In the genomic region with DNA sequence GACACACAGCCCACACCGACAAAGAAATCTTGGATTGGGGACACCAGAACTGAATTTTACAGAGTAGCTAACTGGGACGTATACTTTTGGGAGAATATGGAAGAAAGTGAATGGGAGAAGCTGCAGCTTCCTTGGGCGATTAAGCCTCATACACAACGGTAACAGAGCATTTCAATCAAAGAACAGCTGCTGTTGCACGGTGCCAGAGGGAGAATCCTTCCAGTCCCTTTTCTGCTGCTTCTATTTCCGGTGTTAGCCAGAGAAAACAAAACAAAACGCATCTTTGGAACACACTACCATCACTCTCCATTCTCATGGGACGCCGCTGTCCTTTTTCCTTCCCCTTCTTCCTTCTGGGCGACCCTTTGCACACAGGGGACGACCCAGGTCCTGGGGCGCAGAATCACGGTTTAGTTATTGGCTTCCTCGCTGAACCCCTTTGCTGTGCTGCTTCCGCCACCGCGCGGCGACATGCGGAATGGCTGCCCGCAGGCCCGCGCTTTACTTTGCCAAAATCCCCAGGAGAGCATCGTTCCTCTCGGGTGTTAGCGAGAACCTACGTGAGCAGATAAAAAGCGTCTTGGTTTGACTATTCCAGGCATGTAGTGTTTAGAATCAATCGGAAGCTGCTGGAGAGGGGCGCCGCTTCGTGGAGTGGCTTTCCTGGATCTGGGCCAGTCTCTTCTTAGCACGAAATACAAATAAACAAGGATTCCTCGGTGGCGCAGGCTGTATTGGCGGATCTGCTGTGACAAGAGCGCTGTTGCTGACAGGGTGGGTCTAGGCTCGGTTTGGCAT, we compare ENCODE assay signal across 8 mouse cellular contexts.
DNase-seq lines count a peak whose midpoint lies in the region; ATAC-seq and TF ChIP-seq lines count a peak whose summit lies in the region.

No protein-coding gene starts in this region.

- peak; percentile 91 for ATAC-seq in embryonic facial prominence, embryonic 14.5 days (ENCODE audit: low read depth)
- ATAC-seq in limb, embryonic 12.5 days (ENCODE audit: insufficient number of reproducible peaks, insufficient read depth, low FRiP score, low TSS enrichment, low read depth): peak; percentile 77
- ATAC-seq in midbrain, embryonic 14.5 days (ENCODE audit: low FRiP score, low TSS enrichment): peak; percentile 91

- no peaks in the 10 kb centered on the region for H3K9me3 ChIP-seq in embryonic facial prominence, embryonic 14.5 days (ENCODE audit: control insufficient read depth, low read length)
- no peaks in the 10 kb centered on the region for H3K9me3 ChIP-seq in limb, embryonic 12.5 days
- no peaks in the 10 kb centered on the region for H3K9me3 ChIP-seq in midbrain, embryonic 14.5 days (ENCODE audit: control insufficient read depth, low read length)

- no peak for TF ChIP-seq POLR2A in bone marrow, adult 2 months (IDR thresholded peaks at IDR 0.05; ENCODE audit: borderline replicate concordance, control insufficient read depth, low read depth, low read length)

- H3K4me1 ChIP-seq in bone marrow, adult 2 months (ENCODE audit: control insufficient read depth, insufficient read depth, low read length): no peaks in the 10 kb centered on the region
- H3K4me1 ChIP-seq in embryonic facial prominence, embryonic 14.5 days (ENCODE audit: control insufficient read depth, insufficient read depth, low read length): peaks cover 4% of the 10 kb centered on the region; the same call in 1 of the 2 replicates
- H3K4me1 ChIP-seq in limb, embryonic 12.5 days (replicated peaks): peaks cover 7% of the 10 kb centered on the region
- peaks cover 12% of the 10 kb centered on the region; the same call in 1 of the 2 replicates for H3K4me1 ChIP-seq in midbrain, embryonic 14.5 days (ENCODE audit: control insufficient read depth, insufficient read depth, low read length)

- H3K9ac ChIP-seq in embryonic facial prominence, embryonic 14.5 days (ENCODE audit: low read depth, low read length): peak overlapping the region; percentile 63
- H3K9ac ChIP-seq in limb, embryonic 12.5 days (replicated peaks): peak overlapping the region; percentile 62
- peak overlapping the region; percentile 60 for H3K9ac ChIP-seq in midbrain, embryonic 14.5 days (replicated peaks; ENCODE audit: low read length)

- peak overlapping the region; percentile 58 for H3K4me2 ChIP-seq in embryonic facial prominence, embryonic 14.5 days (ENCODE audit: low read depth, low read length)
- H3K4me2 ChIP-seq in limb, embryonic 12.5 days: peak overlapping the region; percentile 69
- H3K4me2 ChIP-seq in midbrain, embryonic 14.5 days (ENCODE audit: low read length): peak overlapping the region; percentile 61

- H3K4me3 ChIP-seq in bone marrow, adult 2 months (replicated peaks; ENCODE audit: control insufficient read depth, low read depth, low read length): peak overlapping the region; percentile 17
- peak overlapping the region; percentile 44 for H3K4me3 ChIP-seq in embryonic facial prominence, embryonic 14.5 days (ENCODE audit: low read depth, low read length)
- peak overlapping the region; percentile 43 for H3K4me3 ChIP-seq in limb, embryonic 12.5 days (replicated peaks)
- H3K4me3 ChIP-seq in midbrain, embryonic 14.5 days (replicated peaks; ENCODE audit: low read depth, low read length): peak overlapping the region; percentile 40

- WGBS in bone marrow, adult 2 months: 7% methylated on average over 38 of the region's 38 CpGs
- 3% methylated on average over 38 of the region's 38 CpGs for WGBS in embryonic facial prominence, embryonic 14.5 days
- 5% methylated on average over 38 of the region's 38 CpGs for WGBS in limb, embryonic 12.5 days
- WGBS in midbrain, embryonic 14.5 days: 3% methylated on average over 38 of the region's 38 CpGs

- no peaks in the 10 kb centered on the region for H3K36me3 ChIP-seq in embryonic facial prominence, embryonic 14.5 days (ENCODE audit: control insufficient read depth, insufficient read depth, low read length)
- H3K36me3 ChIP-seq in limb, embryonic 12.5 days: no peaks in the 10 kb centered on the region
- H3K36me3 ChIP-seq in midbrain, embryonic 14.5 days (ENCODE audit: control insufficient read depth, insufficient read depth, low read length): no peaks in the 10 kb centered on the region

- H3K27ac ChIP-seq in bone marrow, adult 2 months (ENCODE audit: control insufficient read depth, insufficient read depth, low read depth, low read length, poor library complexity): peak overlapping the region; percentile 6
- H3K27ac ChIP-seq in embryonic facial prominence, embryonic 14.5 days (replicated peaks; ENCODE audit: low read depth, low read length): peak overlapping the region; percentile 77
- H3K27ac ChIP-seq in limb, embryonic 12.5 days: no peak overlapping the region
- peak overlapping the region; percentile 84 for H3K27ac ChIP-seq in midbrain, embryonic 14.5 days (replicated peaks; ENCODE audit: low read depth, low read length)

- H3K27me3 ChIP-seq in embryonic facial prominence, embryonic 14.5 days (replicated peaks; ENCODE audit: control insufficient read depth, insufficient read depth, low read length): no peaks in the 10 kb centered on the region
- H3K27me3 ChIP-seq in limb, embryonic 12.5 days: no peaks in the 10 kb centered on the region
- no peaks in the 10 kb centered on the region for H3K27me3 ChIP-seq in midbrain, embryonic 14.5 days (ENCODE audit: control insufficient read depth, insufficient read depth, low read length)

- DNase-seq in 416B (ENCODE audit: low read depth): peak; percentile 18
- peak; percentile 91 for DNase-seq in embryonic facial prominence, embryonic 14.5 days (ENCODE audit: low spot score)
- peak; percentile 72 to 83 for DNase-seq in heart, adult 9 months (ENCODE audit: low spot score in 2 of 2)
- peak; percentile 38 to 68 for DNase-seq in kidney, adult 8-10 months
- DNase-seq in midbrain, embryonic 14.5 days: peak; percentile 97
- peak; percentile 31 to 65 for DNase-seq in spleen, postnatal 10 days (ENCODE audit: low spot score in 2 of 2)

- TF ChIP-seq CTCF in bone marrow, adult 2 months (IDR thresholded peaks at IDR 0.05; ENCODE audit: control insufficient read depth, insufficient read depth, low read length): peak; percentile 77

Comparison
In these comparisons a context has a peak if more than half of its experiments do, and no peak if none do; other contexts are left out.
1. DNase-seq: peak in every context shown above with its lines; median percentile 97 in midbrain, embryonic 14.5 days; 91 in embryonic facial prominence, embryonic 14.5 days; 78 in heart, adult 9 months; 53 in kidney, adult 8-10 months; 48 in spleen, postnatal 10 days; 18 in 416B.